ENCODE assay signal across 11 mouse cellular contexts in genomic region chr15:79201491-79202150, GRCm38 (mm10). TPM values are rescaled to one million over a fixed set of nuclear protein-coding genes. Genes with fewer than 3 reads are reported as not detected.
DNase-seq lines count a peak whose midpoint lies in the region; ATAC-seq lines count a peak whose summit lies in the region.
"Had no signal": no experiment of that assay in that cellular context is flagged by ENCODE, and none has a peak within 500 bp of the region (broad histone marks: within the 10 kb centered on the region; RNA-seq: fewer than 3 reads in every experiment).

No protein-coding gene starts in this region.

- H3K9ac ChIP-seq in forebrain, embryonic 13.5 days = 0 out of 2 replicates have a peak overlapping the region, but pooled peaks have one; percentile 35
- H3K9ac ChIP-seq in limb, embryonic 12.5 days (replicated peaks) = 0 out of 2 replicates have a peak overlapping the region, but pooled peaks have one; percentile 27
- H3K9ac ChIP-seq in stomach, embryonic 15.5 days = no peak overlapping the region

- H3K27me3 ChIP-seq in forebrain, embryonic 13.5 days = no peaks in the 10 kb centered on the region
- H3K27me3 ChIP-seq in limb, embryonic 12.5 days = peaks cover 17% of the 10 kb centered on the region
- no peaks in the 10 kb centered on the region for H3K27me3 ChIP-seq in stomach, embryonic 15.5 days (replicated peaks)

- intact Hi-C loops in left cerebral cortex, postnatal 36 days (cut with DNase I) = no loop called here

- H3K4me2 ChIP-seq in forebrain, embryonic 13.5 days = peak overlapping the region; percentile 34; the same call in 1 of the 2 replicates
- H3K4me2 ChIP-seq in limb, embryonic 12.5 days = peak overlapping the region; percentile 39
- H3K4me2 ChIP-seq in stomach, embryonic 15.5 days = no peak overlapping the region

- peaks cover 23% of the 10 kb centered on the region for H3K4me1 ChIP-seq in forebrain, embryonic 13.5 days
- H3K4me1 ChIP-seq in limb, embryonic 12.5 days (replicated peaks) = peaks cover 22% of the 10 kb centered on the region
- 0 out of 2 replicates have a peak, but pooled peaks cover 6% of the 10 kb centered on the region for H3K4me1 ChIP-seq in stomach, embryonic 15.5 days

- no peaks in the 10 kb centered on the region for H3K9me3 ChIP-seq in forebrain, embryonic 13.5 days (replicated peaks)
- no peaks in the 10 kb centered on the region for H3K9me3 ChIP-seq in limb, embryonic 12.5 days
- H3K9me3 ChIP-seq in stomach, embryonic 15.5 days = no peaks in the 10 kb centered on the region

- H3K27ac ChIP-seq in forebrain, embryonic 13.5 days = peak overlapping the region; percentile 78
- H3K27ac ChIP-seq in limb, embryonic 12.5 days = peak overlapping the region; percentile 85
- H3K27ac ChIP-seq in stomach, embryonic 15.5 days = no peak overlapping the region

- 7% methylated on average over 13 of the region's 13 CpGs for WGBS in forebrain, embryonic 13.5 days
- 31% methylated on average over 9 of the region's 13 CpGs for WGBS in limb, embryonic 12.5 days
- 28% methylated on average over 13 of the region's 13 CpGs for WGBS in stomach, embryonic 15.5 days

- H3K4me3 ChIP-seq in forebrain, embryonic 13.5 days = no peak overlapping the region
- 0 out of 2 replicates have a peak overlapping the region, but pooled peaks have one; percentile 6 for H3K4me3 ChIP-seq in limb, embryonic 12.5 days (replicated peaks)
- no peak overlapping the region for H3K4me3 ChIP-seq in stomach, embryonic 15.5 days (replicated peaks)
- H3K4me3 ChIP-seq: erythroblast, embryonic 14.5 days had no signal

- peak; percentile 81 for ATAC-seq in forebrain, embryonic 13.5 days
- peak; percentile 44 for ATAC-seq in limb, embryonic 12.5 days (ENCODE audit: insufficient number of reproducible peaks, insufficient read depth, low FRiP score, low TSS enrichment, low read depth)
- peak; percentile 45; the same call in 1 of the 2 replicates for ATAC-seq in stomach, embryonic 15.5 days (ENCODE audit: insufficient read depth, low FRiP score, low read depth)
- ATAC-seq: Patski had no signal

- peak; percentile 28 to 30 for DNase-seq in left cerebral cortex, adult 18-20 months (ENCODE audit: low spot score in 2 of 2)
- DNase-seq in left cerebral cortex, postnatal 36 days (ENCODE audit: low spot score in 2 of 2) = no peak
- DNase-seq in spleen, adult 18-20 months = no peak
- DNase-seq in adrenal gland, adult 18-20 months (ENCODE audit: low spot score in 2 of 2) = no peak
- no peak for DNase-seq in thymus, postnatal 36 days

- H3K36me3 ChIP-seq in forebrain, embryonic 13.5 days (ENCODE audit: poor library complexity, severe bottlenecking) = no peaks in the 10 kb centered on the region
- H3K36me3 ChIP-seq in limb, embryonic 12.5 days = no peaks in the 10 kb centered on the region
- no peaks in the 10 kb centered on the region for H3K36me3 ChIP-seq in stomach, embryonic 15.5 days

RNA-seq across cellular contexts. Expression of gene Pick1, which starts 27.4 kb away (rescaled TPM):
- 10 to 100 TPM; 47.1 to 54.0 TPM for total RNA-seq in left cerebral cortex, adult 18-20 months (2021)
- total RNA-seq in left cerebral cortex, postnatal 36 days (2021) = 10 to 100 TPM; 48.9 to 50.4 TPM
- 68.1 and 74.3 TPM in 2 replicates for polyA plus RNA-seq in forebrain, embryonic 13.5 days (2015; fragmentation: Nextera tagmentation; extraction: Ambion mirVana)
- polyA plus RNA-seq in limb, embryonic 12.5 days (2016; fragmentation: Nextera tagmentation; extraction: Ambion mirVana) = 53.7 and 55.5 TPM in 2 replicates
- 47.6 and 51.4 TPM in 2 replicates for polyA plus RNA-seq in stomach, embryonic 15.5 days (2015; fragmentation: Nextera tagmentation; extraction: Ambion mirVana)
- total RNA-seq in adrenal gland, adult 18-20 months (2021) = 10 to 100 TPM; 15.7 to 18.4 TPM

RNA-seq across cellular contexts. Expression of gene Gm49486, which starts 27.6 kb away (rescaled TPM):
- total RNA-seq in left cerebral cortex, adult 18-20 months (2021) = under 1 TPM; 0.16 to 0.42 TPM
- 1 to 10 TPM in 1 of 2 experiments, under 1 TPM in 1; 0.20 to 1.2 TPM for total RNA-seq in left cerebral cortex, postnatal 36 days (2021)
- 0.96 and 1.3 TPM in 2 replicates for polyA plus RNA-seq in forebrain, embryonic 13.5 days (2015; fragmentation: Nextera tagmentation; extraction: Ambion mirVana)
- 0.68 and 0.76 TPM in 2 replicates for polyA plus RNA-seq in limb, embryonic 12.5 days (2016; fragmentation: Nextera tagmentation; extraction: Ambion mirVana)
- 0.61 and 0.65 TPM in 2 replicates for polyA plus RNA-seq in stomach, embryonic 15.5 days (2015; fragmentation: Nextera tagmentation; extraction: Ambion mirVana)
- total RNA-seq in adrenal gland, adult 18-20 months (2021) = under 1 TPM in 1 of 2 experiments, not detected in 1; 0.29 TPM
- polyA plus RNA-seq: erythroblast, embryonic 14.5 days had no signal

RNA-seq across cellular contexts. Expression of gene Sox10, which starts 36.6 kb away (rescaled TPM):
- total RNA-seq in left cerebral cortex, adult 18-20 months (2021) = 10 to 100 TPM; 19.6 to 26.1 TPM
- 10 to 100 TPM; 29.2 to 29.8 TPM for total RNA-seq in left cerebral cortex, postnatal 36 days (2021)
- polyA plus RNA-seq in forebrain, embryonic 13.5 days (2015; fragmentation: Nextera tagmentation; extraction: Ambion mirVana) = 0.45 and 0.49 TPM in 2 replicates
- polyA plus RNA-seq in limb, embryonic 12.5 days (2016; fragmentation: Nextera tagmentation; extraction: Ambion mirVana) = 4.1 and 4.4 TPM in 2 replicates
- polyA plus RNA-seq in stomach, embryonic 15.5 days (2015; fragmentation: Nextera tagmentation; extraction: Ambion mirVana) = 9.1 and 9.7 TPM in 2 replicates
- 1 to 10 TPM in 1 of 2 experiments, under 1 TPM in 1; 0.76 to 2.4 TPM for total RNA-seq in adrenal gland, adult 18-20 months (2021)
- polyA plus RNA-seq: erythroblast, embryonic 14.5 days; Patski had no signal

RNA-seq across cellular contexts. Expression of gene Slc16a8, which starts 52.9 kb away (rescaled TPM):
- not detected for total RNA-seq in left cerebral cortex, adult 18-20 months (2021)
- under 1 TPM in 1 of 2 experiments, not detected in 1; 0.17 TPM for total RNA-seq in left cerebral cortex, postnatal 36 days (2021)
- polyA plus RNA-seq in forebrain, embryonic 13.5 days (2015; fragmentation: Nextera tagmentation; extraction: Ambion mirVana) = 0.09 and 0.39 TPM in 2 replicates
- polyA plus RNA-seq in limb, embryonic 12.5 days (2016; fragmentation: Nextera tagmentation; extraction: Ambion mirVana) = 0.30 and 0.42 TPM in 2 replicates
- 0.22 and 0.28 TPM in 2 replicates for polyA plus RNA-seq in stomach, embryonic 15.5 days (2015; fragmentation: Nextera tagmentation; extraction: Ambion mirVana)
- not detected for total RNA-seq in adrenal gland, adult 18-20 months (2021)
- polyA plus RNA-seq: erythroblast, embryonic 14.5 days; liver, embryonic 16.5 days had no signal

Comparison
In these comparisons a context has a peak if more than half of its experiments do, and no peak if none do; other contexts are left out.
1. DNase-seq: peak in left cerebral cortex, adult 18-20 months (2 of 2); none in left cerebral cortex, postnatal 36 days (0 of 2), spleen, adult 18-20 months (0 of 2), adrenal gland, adult 18-20 months (0 of 2) and thymus, postnatal 36 days (0 of 2).
2. RNA of gene Sox10, which starts 36.6 kb away (total RNA-seq): 29.2 to 29.8 TPM in left cerebral cortex, postnatal 36 days and 19.6 to 26.1 TPM in left cerebral cortex, adult 18-20 months; 0.76 to 2.4 TPM in adrenal gland, adult 18-20 months; every median in the first group is over 4 times any median in the second.
3. Peak in every context shown above with its lines, with median percentiles within 50 percentile points of each other: ATAC-seq.